Mouse (Mus musculus) bone marrow, adult 2 months (tissue): ENCODE data around the gene Cog1.

Experiments used
- CTCF ChIP-seq: fragments of 200-500 bp; IDR thresholded peaks from 2 replicates; pipeline ENCODE4 v1.5.1; 2011; ENCODE audit warnings: low read length, control low read depth; ENCODE audit not compliant: control insufficient read depth, insufficient read depth
- POLR2A ChIP-seq: fragments of 200-500 bp; IDR thresholded peaks from 2 replicates; pipeline ENCODE4 v1.6.1; 2011; ENCODE audit warnings: low read depth, mild to moderate bottlenecking, control low read depth, low read length, borderline replicate concordance; ENCODE audit not compliant: control insufficient read depth

- TF ChIP-seq CTCF (no peak), POLR2A (no peak)
Observed at GRCm38 (mm10) chr11:113716132-113716531, 67.2 kb downstream of the Cog1 start.
